Mouse (Mus musculus) testis, adult 2 months (tissue): Measurements from ENCODE around the gene Opcml.

ENCODE experiments used
- CTCF ChIP-seq: fragments of 200-500 bp; IDR thresholded peaks from 2 replicates; pipeline ENCODE4 v1.5.1; 2012; ENCODE audit warnings: low read depth, mild to moderate bottlenecking, inconsistent platforms, low read length, moderate library complexity; ENCODE audit not compliant: control insufficient read depth, insufficient read depth, insufficient replicate concordance
- POLR2A ChIP-seq: fragments of 200-500 bp; IDR thresholded peaks from 2 replicates; pipeline ENCODE4 v1.6.1; 2012; ENCODE audit warnings: low read depth, mild to moderate bottlenecking, inconsistent platforms, low read length, moderate library complexity; ENCODE audit not compliant: control insufficient read depth

- TF ChIP-seq CTCF (no peak), POLR2A (no peak)
These were observed 771.2 kb downstream of the Opcml start for GRCm38 (mm10) chr9:28561761-28562160.
